ENCODE assay signal across 21 mouse cellular contexts in the genomic region with DNA sequence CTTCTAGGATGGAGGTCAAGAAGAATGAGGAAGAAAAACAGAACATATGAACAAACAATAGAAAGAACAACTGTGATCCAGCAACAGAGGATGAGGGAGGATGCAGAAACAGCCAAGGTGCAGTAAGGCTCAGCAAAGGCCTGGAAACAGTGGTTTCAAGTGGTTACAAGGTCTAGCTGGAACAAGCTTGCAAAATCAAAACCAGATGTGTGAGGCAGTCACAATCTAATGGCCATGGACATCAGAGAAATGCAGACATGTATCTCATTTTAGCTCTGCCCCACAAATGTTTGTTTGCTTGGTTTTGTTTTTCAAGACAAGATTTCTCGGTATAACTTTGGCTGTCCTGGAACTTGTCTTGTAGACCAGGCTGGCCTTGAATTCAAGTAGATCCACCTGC. TPM values are rescaled to one million over a fixed set of nuclear protein-coding genes. Genes with fewer than 3 reads are reported as not detected.
"Had no signal": no experiment of that assay in that cellular context is flagged by ENCODE, and none has a peak within 500 bp of the region (broad histone marks: within the 10 kb centered on the region; RNA-seq: fewer than 3 reads in every experiment).

No protein-coding gene starts in this region.

- H3K4me3 ChIP-seq: lung, embryonic 15.5 days; megakaryocyte, embryonic 14.5 days; midbrain, embryonic 13.5 days; midbrain, embryonic 15.5 days; neural tube, embryonic 12.5 days; stomach, embryonic 15.5 days had no signal

- H3K9ac ChIP-seq: lung, embryonic 15.5 days; midbrain, embryonic 13.5 days; midbrain, embryonic 15.5 days; neural tube, embryonic 12.5 days; stomach, embryonic 15.5 days had no signal

- H3K9me3 ChIP-seq: lung, embryonic 15.5 days; megakaryocyte, embryonic 14.5 days; midbrain, embryonic 13.5 days; midbrain, embryonic 15.5 days; neural tube, embryonic 12.5 days; stomach, embryonic 15.5 days had no signal

- H3K36me3 ChIP-seq: lung, embryonic 15.5 days; midbrain, embryonic 13.5 days; midbrain, embryonic 15.5 days; neural tube, embryonic 12.5 days; stomach, embryonic 15.5 days had no signal

- H3K27me3 ChIP-seq: lung, embryonic 15.5 days; megakaryocyte, embryonic 14.5 days; midbrain, embryonic 13.5 days; midbrain, embryonic 15.5 days; neural tube, embryonic 12.5 days; stomach, embryonic 15.5 days had no signal

- H3K27ac ChIP-seq: lung, embryonic 15.5 days; macrophage; midbrain, embryonic 13.5 days; midbrain, embryonic 15.5 days; neural tube, embryonic 12.5 days; stomach, embryonic 15.5 days; stomach, postnatal 0 days had no signal

- ATAC-seq: lung, postnatal 0 days; midbrain, embryonic 13.5 days; midbrain, embryonic 15.5 days had no signal

- H3K4me1 ChIP-seq: lung, embryonic 15.5 days; midbrain, embryonic 13.5 days; midbrain, embryonic 15.5 days; neural tube, embryonic 12.5 days; stomach, embryonic 15.5 days had no signal

- DNase-seq: lung, adult 2 months; lung, postnatal 14 days; lung, postnatal 36 days; right cerebral cortex, postnatal 25 days; right cerebral cortex, postnatal 4 days; thymus, adult 2 months; thymus, postnatal 25 days; thymus, postnatal 4 days had no signal

- H3K4me2 ChIP-seq: lung, embryonic 15.5 days; midbrain, embryonic 11.5 days; midbrain, embryonic 13.5 days; midbrain, embryonic 15.5 days; neural tube, embryonic 12.5 days; stomach, embryonic 15.5 days had no signal

RNA-seq across cellular contexts. Expression of a gene that starts 25.5 kb away (rescaled TPM):
- total RNA-seq: megakaryocyte progenitor cell, adult 5-6 weeks; monocyte, adult 5-6 weeks; neutrophil, adult 5-6 weeks had no signal
